Mouse (Mus musculus) left cerebral cortex, postnatal 36 days (tissue): ENCODE measurements around the gene Sgpp2. TPM values are rescaled to one million over a fixed set of nuclear protein-coding genes. Genes with fewer than 3 reads are reported as not detected.
A peak's percentile ranks its signal among the peaks of the same experiment; 100 is the strongest.

Experiments
- DNase-seq, 2 experiments: peaks; one replicate each; pipeline ENCODE4 v3.0.0; 2021 to 2022; ENCODE audit warnings: low spot score in 2 of 2, mixed read lengths in 1 of 2
- intact Hi-C: fragments of 180-260 bp; cut with DNase I; formaldehyde crosslinking; loops from one replicate; pipeline ENCODE4 v1.15.1; 2025
- total RNA-seq, 2 experiments: library from RNA; stranded (reverse); gene quantifications; 2 replicates each; pipeline ENCODE4 v1.2.3; 2021

The Sgpp2 gene
- 1 to 10 TPM; 8.8 to 9.7 TPM for total RNA-seq

- DNase-seq: peak; percentile 39 to 56
- intact Hi-C loops: loop anchor here (5.0 to 10.0 kb wide), 2 partner anchors 98 to 165 kb away; no protein-coding TSS in a partner anchor
These were observed at the start of gene Sgpp2 for GRCm38 (mm10) chr1:78310021-78310752. Gene Sgpp2 (plus strand): TSS chr1:78310345.

- intact Hi-C loops: no loop called here
- DNase-seq: no peak
These were observed 42.6 kb upstream of the Sgpp2 start for GRCm38 (mm10) chr1:78267519-78267918.

GRCm38 (mm10) chr1:78272915-78273314, 37.2 kb upstream of the Sgpp2 start:
- DNase-seq: no peak
- intact Hi-C loops: no loop called here

- intact Hi-C loops: no loop called here
- DNase-seq: no peak
These were observed 31.0 kb upstream of the Sgpp2 start for GRCm38 (mm10) chr1:78279128-78279527.

GRCm38 (mm10) chr1:78292397-78292796, 17.7 kb upstream of the Sgpp2 start:
- no peak for DNase-seq
- intact Hi-C loops: no loop called here

GRCm38 (mm10) chr1:78299670-78300225, 10.4 kb upstream of the Sgpp2 start:
- DNase-seq: no peak
- intact Hi-C loops: no loop called here

- DNase-seq: no peak
- intact Hi-C loops: no loop called here
These were observed 1.5 kb upstream of the Sgpp2 start for GRCm38 (mm10) chr1:78308688-78309087.

GRCm38 (mm10) chr1:78309280-78309679, 865 bp upstream of the Sgpp2 start:
- intact Hi-C loops: no loop called here
- no peak for DNase-seq

GRCm38 (mm10) chr1:78310861-78311341, 756 bp downstream of the Sgpp2 start:
- DNase-seq: peak; percentile 33 to 39
- intact Hi-C loops: loop anchor here (5.0 to 10.0 kb wide), 2 partner anchors 99 to 166 kb away; no protein-coding TSS in a partner anchor

GRCm38 (mm10) chr1:78311482-78311881, 1.3 kb downstream of the Sgpp2 start:
- no peak for DNase-seq

GRCm38 (mm10) chr1:78312917-78313316, 2.8 kb downstream of the Sgpp2 start:
- no peak for DNase-seq
- intact Hi-C loops: loop anchor here (5.0 to 10.0 kb wide), 2 partner anchors 101 to 168 kb away; no protein-coding TSS in a partner anchor

More at GRCm38 (mm10) chr1:78311482-78311881, 1.3 kb downstream of the Sgpp2 start:
- intact Hi-C loops: loop anchor here (5.0 to 10.0 kb wide), 2 partner anchors 99 to 167 kb away; no protein-coding TSS in a partner anchor

- no peak for DNase-seq
- intact Hi-C loops: loop anchor here (5.0 to 10.0 kb wide), 2 partner anchors 102 to 169 kb away; no protein-coding TSS in a partner anchor
These were observed 3.8 kb downstream of the Sgpp2 start for GRCm38 (mm10) chr1:78313961-78314360.

- no peak for DNase-seq
- intact Hi-C loops: loop anchor here (10.0 kb wide), 1 partner anchor 173 kb away; no protein-coding TSS in a partner anchor
These were observed 8.1 kb downstream of the Sgpp2 start for GRCm38 (mm10) chr1:78318089-78318760.

GRCm38 (mm10) chr1:78320291-78320690, 10.1 kb downstream of the Sgpp2 start:
- intact Hi-C loops: no loop called here
- DNase-seq: no peak

- intact Hi-C loops: no loop called here
- DNase-seq: no peak
These were observed 12.1 kb downstream of the Sgpp2 start for GRCm38 (mm10) chr1:78322098-78322778.

GRCm38 (mm10) chr1:78322844-78323243, 12.7 kb downstream of the Sgpp2 start:
- DNase-seq: no peak
- intact Hi-C loops: no loop called here

- no peak for DNase-seq
- intact Hi-C loops: no loop called here
These were observed 13.9 kb downstream of the Sgpp2 start for GRCm38 (mm10) chr1:78324044-78324443.

- no peak for DNase-seq
- intact Hi-C loops: no loop called here
These were observed 15.7 kb downstream of the Sgpp2 start for GRCm38 (mm10) chr1:78325851-78326250.

GRCm38 (mm10) chr1:78328646-78329045, 18.5 kb downstream of the Sgpp2 start:
- no peak for DNase-seq
- intact Hi-C loops: no loop called here

- DNase-seq: no peak
- intact Hi-C loops: no loop called here
These were observed 19.7 kb downstream of the Sgpp2 start for GRCm38 (mm10) chr1:78329861-78330260.
